Mouse (Mus musculus): ENCODE measurements around the gene Aldh16a1. TPM values are rescaled to one million over a fixed set of nuclear protein-coding genes. Genes with fewer than 3 reads are reported as not detected.

The Aldh16a1 gene
- polyA plus RNA-seq, 1 experiment from 2014 or later = 26.7 TPM

DNA sequence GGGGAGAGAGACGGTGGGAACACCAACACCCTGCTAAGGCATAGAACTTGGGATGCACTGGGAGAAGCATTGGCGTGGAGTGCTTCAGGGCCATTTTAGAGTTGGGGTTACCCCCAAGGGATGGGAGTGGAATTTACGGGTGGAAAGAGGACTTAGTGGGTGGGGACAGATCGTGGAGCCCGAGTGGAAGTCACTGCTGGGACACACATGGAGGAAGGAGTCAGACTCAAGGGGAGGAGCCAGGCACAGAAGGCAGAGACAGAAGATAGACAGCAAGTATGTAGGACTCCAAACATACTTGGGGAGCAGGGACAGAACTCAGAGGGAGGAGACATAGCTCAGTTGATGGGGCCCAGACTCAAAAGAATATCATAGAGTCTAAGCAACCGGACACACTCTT lies 8.2 kb upstream of the Aldh16a1 start:
- Histone ChIP-seq H3K4me1 (ENCODE audit: insufficient read depth, low read depth, low read length) (0 out of 2 replicates have a peak, but pooled peaks cover 5% of the 10 kb centered on the region), H3K36me3 (ENCODE audit: insufficient read depth, low read length) (no peaks in the 10 kb centered on the region), H3K9me3 (ENCODE audit: low read length) (no peaks in the 10 kb centered on the region), H3K4me2 (replicated peaks; ENCODE audit: low read depth, low read length) (peak overlapping the region; percentile 69), H3K4me3 (ENCODE audit: low read depth, low read length) (peak overlapping the region; percentile 26; the same call in 1 of the 2 replicates), H3K27me3 (replicated peaks; ENCODE audit: insufficient read depth, low read length) (peaks cover 41% of the 10 kb centered on the region), H3K9ac (replicated peaks; ENCODE audit: low read depth) (no peak overlapping the region), H3K27ac (ENCODE audit: low read length) (no peak overlapping the region)
- 25% methylated on average over 6 of the region's 6 CpGs for WGBS
- ATAC-seq (no peak; the same call in 1 of the 2 replicates), DNase-seq (ENCODE audit: low spot score) (peak; percentile 23)
- TF ChIP-seq CTCF (IDR thresholded peaks at IDR 0.05) (no peak), EP300 (IDR thresholded peaks at IDR 0.05) (no peak)

GRCm38 (mm10) chr7:45161612-45162473 lies 7.5 kb upstream of the Aldh16a1 start:
- ATAC-seq (peak; percentile 91), DNase-seq (ENCODE audit: low spot score) (peak; percentile 93)
- peaks cover 35% of the 10 kb centered on the region for H3K27me3 ChIP-seq (replicated peaks; ENCODE audit: insufficient read depth, low read length)
- H3K36me3 ChIP-seq (ENCODE audit: insufficient read depth, low read length) = no peaks in the 10 kb centered on the region
- peak overlapping the region; percentile 69 for H3K4me2 ChIP-seq (replicated peaks; ENCODE audit: low read depth, low read length)
- H3K9me3 ChIP-seq (ENCODE audit: low read length) = no peaks in the 10 kb centered on the region
- 0 out of 2 replicates have a peak, but pooled peaks cover 5% of the 10 kb centered on the region for H3K4me1 ChIP-seq (ENCODE audit: insufficient read depth, low read depth, low read length)
- WGBS = 4% methylated on average over 35 of the region's 35 CpGs
- no peak overlapping the region for H3K27ac ChIP-seq (ENCODE audit: low read length)
- H3K9ac ChIP-seq (replicated peaks; ENCODE audit: low read depth) = no peak overlapping the region
- peak; percentile 92 for TF ChIP-seq CTCF (IDR thresholded peaks at IDR 0.05)
- TF ChIP-seq EP300 (IDR thresholded peaks at IDR 0.05) = no peak
- H3K4me3 ChIP-seq (ENCODE audit: low read depth, low read length) = peak overlapping the region; percentile 26

DNA sequence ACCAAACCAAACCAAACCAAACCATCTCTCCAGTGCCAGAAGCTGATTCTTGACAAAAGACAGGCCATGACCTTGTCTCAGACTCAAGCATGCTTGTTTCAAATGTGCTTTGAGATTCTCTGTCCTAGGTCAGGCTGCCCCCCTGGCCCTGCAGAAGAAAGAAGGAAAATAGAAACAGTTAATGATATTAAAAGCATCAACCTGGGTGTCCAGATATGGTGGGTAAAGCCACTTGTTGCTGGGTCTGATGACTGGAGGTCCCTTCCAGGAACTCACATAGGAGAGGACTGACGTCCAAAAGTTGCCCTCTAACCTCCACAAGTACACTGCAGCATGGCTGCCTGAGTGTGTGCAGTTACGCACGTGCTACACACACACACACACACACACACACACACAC lies 6.5 kb upstream of the Aldh16a1 start:
- no peak for ATAC-seq
- TF ChIP-seq CTCF (IDR thresholded peaks at IDR 0.05) (no peak), EP300 (IDR thresholded peaks at IDR 0.05) (no peak)
- peaks cover 30% of the 10 kb centered on the region for H3K27me3 ChIP-seq (replicated peaks; ENCODE audit: insufficient read depth, low read length)

GRCm38 (mm10) chr7:45160316-45160800 lies 6.0 kb upstream of the Aldh16a1 start:
- H3K4me2 ChIP-seq (replicated peaks; ENCODE audit: low read depth, low read length) = no peak overlapping the region
- H3K9ac ChIP-seq (replicated peaks; ENCODE audit: low read depth) = no peak overlapping the region
- 0 out of 2 replicates have a peak, but pooled peaks cover 5% of the 10 kb centered on the region for H3K4me1 ChIP-seq (ENCODE audit: insufficient read depth, low read depth, low read length)
- no peak for DNase-seq (ENCODE audit: low spot score)
- ATAC-seq = no peak
- H3K4me3 ChIP-seq (ENCODE audit: low read depth, low read length) = no peak overlapping the region
- H3K36me3 ChIP-seq (ENCODE audit: insufficient read depth, low read length) = no peaks in the 10 kb centered on the region
- H3K9me3 ChIP-seq (ENCODE audit: low read length) = no peaks in the 10 kb centered on the region
- 91% methylated on average over 6 of the region's 6 CpGs for WGBS
- H3K27me3 ChIP-seq (replicated peaks; ENCODE audit: insufficient read depth, low read length) = peaks cover 25% of the 10 kb centered on the region
- TF ChIP-seq CTCF (IDR thresholded peaks at IDR 0.05) = no peak
- TF ChIP-seq EP300 (IDR thresholded peaks at IDR 0.05) = no peak
- H3K27ac ChIP-seq (ENCODE audit: low read length) = no peak overlapping the region

More for the DNA sequence above, 6.5 kb upstream of the Aldh16a1 start:
- Histone ChIP-seq H3K36me3 (ENCODE audit: insufficient read depth, low read length) (no peaks in the 10 kb centered on the region), H3K27ac (ENCODE audit: low read length) (no peak overlapping the region), H3K9me3 (ENCODE audit: low read length) (no peaks in the 10 kb centered on the region), H3K9ac (replicated peaks; ENCODE audit: low read depth) (no peak overlapping the region), H3K4me1 (ENCODE audit: insufficient read depth, low read depth, low read length) (0 out of 2 replicates have a peak, but pooled peaks cover 5% of the 10 kb centered on the region), H3K4me3 (ENCODE audit: low read depth, low read length) (no peak overlapping the region), H3K4me2 (replicated peaks; ENCODE audit: low read depth, low read length) (no peak overlapping the region)
- WGBS = 89% methylated on average over 3 of the region's 3 CpGs
- no peak for DNase-seq (ENCODE audit: low spot score)

- TF ChIP-seq CTCF (IDR thresholded peaks at IDR 0.05) (no peak), EP300 (IDR thresholded peaks at IDR 0.05) (no peak)
- no peak overlapping the region for H3K9ac ChIP-seq (replicated peaks; ENCODE audit: low read depth)
- no peaks in the 10 kb centered on the region for H3K9me3 ChIP-seq (ENCODE audit: low read length)
- peaks cover 11% of the 10 kb centered on the region for H3K27me3 ChIP-seq (replicated peaks; ENCODE audit: insufficient read depth, low read length)
- 88% methylated on average over 6 of the region's 6 CpGs for WGBS
- ATAC-seq (no peak), DNase-seq (ENCODE audit: low spot score) (no peak)
- no peak overlapping the region for H3K4me3 ChIP-seq (ENCODE audit: low read depth, low read length)
- H3K4me2 ChIP-seq (replicated peaks; ENCODE audit: low read depth, low read length) = no peak overlapping the region
- H3K27ac ChIP-seq (ENCODE audit: low read length) = no peak overlapping the region
- no peaks in the 10 kb centered on the region for H3K36me3 ChIP-seq (ENCODE audit: insufficient read depth, low read length)
- 0 out of 2 replicates have a peak, but pooled peaks cover 5% of the 10 kb centered on the region for H3K4me1 ChIP-seq (ENCODE audit: insufficient read depth, low read depth, low read length)
Measured at GRCm38 (mm10) chr7:45158991-45159390, 4.6 kb upstream of the Aldh16a1 start.

DNA sequence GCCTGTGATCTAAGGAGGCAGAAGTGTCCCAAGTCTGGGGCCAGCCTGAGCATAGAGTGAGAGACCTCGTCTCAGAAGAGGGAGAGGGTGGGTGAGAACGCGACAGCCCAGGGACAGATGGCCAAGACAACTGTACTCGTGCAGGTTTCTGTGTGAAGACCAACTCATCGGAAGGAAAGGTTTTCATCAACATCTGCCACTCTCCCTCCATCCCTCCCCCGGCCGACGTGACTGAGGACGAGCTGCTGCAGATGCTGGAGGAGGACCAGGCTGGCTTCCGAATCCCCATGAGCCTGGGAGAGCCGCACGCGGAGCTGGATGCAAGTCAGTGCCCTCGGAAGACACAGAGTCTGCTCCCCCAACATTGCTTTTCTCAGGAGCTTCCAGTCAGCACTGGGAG lies 3.1 kb upstream of the Aldh16a1 start:
- DNase-seq (ENCODE audit: low spot score) (no peak), ATAC-seq (no peak)
- Histone ChIP-seq H3K4me2 (replicated peaks; ENCODE audit: low read depth, low read length) (no peak overlapping the region), H3K27me3 (replicated peaks; ENCODE audit: insufficient read depth, low read length) (no peaks in the 10 kb centered on the region), H3K27ac (ENCODE audit: low read length) (no peak overlapping the region), H3K9ac (replicated peaks; ENCODE audit: low read depth) (no peak overlapping the region), H3K4me3 (ENCODE audit: low read depth, low read length) (no peak overlapping the region), H3K9me3 (ENCODE audit: low read length) (no peaks in the 10 kb centered on the region), H3K4me1 (ENCODE audit: insufficient read depth, low read depth, low read length) (0 out of 2 replicates have a peak, but pooled peaks cover 5% of the 10 kb centered on the region), H3K36me3 (ENCODE audit: insufficient read depth, low read length) (no peaks in the 10 kb centered on the region)
- WGBS = 81% methylated on average over 14 of the region's 14 CpGs
- TF ChIP-seq CTCF (IDR thresholded peaks at IDR 0.05) (no peak), EP300 (IDR thresholded peaks at IDR 0.05) (no peak)
